Mouse (Mus musculus) C2C12 (cell line): ENCODE results near the gene Itpripl2.

Experiments
- CTCF ChIP-seq: IDR thresholded peaks from one replicate; pipeline ENCODE4 v1.5.1; 2011; ENCODE audit not compliant: control insufficient read depth, insufficient read depth, insufficient read length
- MAX ChIP-seq: IDR thresholded peaks from one replicate; pipeline ENCODE4 v1.6.1; 2011; ENCODE audit warnings: mild to moderate bottlenecking, control low read depth

- TF ChIP-seq CTCF (no peak), MAX (no peak)
Observed at GRCm38 (mm10) chr7:118490666-118491430, 927 bp downstream of the Itpripl2 start.
